Mouse (Mus musculus) stomach, postnatal 0 days (tissue): ENCODE measurements at regions not wholly inside any gene's neighbourhood (a gene's known extent, or its start where the extent isn't known, plus 50 kb on each side); places are given as distances from the start of the nearest gene placed in this dataset.

Source experiments
- CTCF ChIP-seq: IDR thresholded peaks from 2 replicates; pipeline ENCODE4 v1.5.1; 2016; ENCODE audit warnings: antibody characterized with exemption, low read depth, mild to moderate bottlenecking, moderate library complexity
- EP300 ChIP-seq: optimal IDR thresholded peaks from 2 replicates; pipeline ENCODE3; 2016; ENCODE audit warnings: antibody characterized with exemption

DNA sequence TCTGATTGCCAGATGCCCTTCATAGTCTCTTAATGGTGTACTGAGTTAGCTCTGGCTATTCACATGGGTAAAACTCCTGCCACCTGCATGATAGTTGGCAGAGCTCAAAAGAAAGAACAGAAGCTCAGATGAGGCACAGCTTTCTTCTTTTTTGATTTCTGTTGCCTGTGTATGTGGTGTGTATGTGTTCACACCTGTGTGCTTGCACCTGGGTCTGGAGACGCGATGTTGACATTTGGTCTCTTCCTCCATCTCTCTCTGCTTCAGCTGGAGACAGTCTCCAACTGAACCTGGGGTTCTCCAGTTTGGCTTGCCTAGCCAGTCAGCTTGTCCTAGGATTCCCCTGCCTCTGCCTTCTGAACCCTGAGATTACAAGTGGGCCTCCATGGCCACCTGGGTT lies 51.0 kb upstream of the Prdm11 start:
- no peak for TF ChIP-seq CTCF
- no peak for TF ChIP-seq EP300
